Mouse (Mus musculus): ENCODE measurements at regions not wholly inside any gene's neighbourhood (a gene's known extent, or its start where the extent isn't known, plus 50 kb on each side); places are given as distances from the start of the nearest gene placed in this dataset.
"Not testable (repeated sequence)": the region's sequence is repeated elsewhere in the genome, so short reads cannot be mapped to it uniquely, and the experiment has no call there.

GRCm38 (mm10) chr12:29433936-29434335, 94.2 kb upstream of the Myt1l start:
- Histone ChIP-seq H3K4me3 (replicated peaks) (no peak overlapping the region), H3K27me3 (no peaks in the 10 kb centered on the region), H3K36me3 (no peaks in the 10 kb centered on the region), H3K9ac (no peak overlapping the region), H3K4me2 (no peak overlapping the region), H3K9me3 (replicated peaks) (no peaks in the 10 kb centered on the region), H3K27ac (no peak overlapping the region), H3K4me1 (replicated peaks) (no peaks in the 10 kb centered on the region)
- no peak for DNase-seq
- no peak for ATAC-seq (ENCODE audit: low read depth)
- 72% methylated on average over 3 of the region's 3 CpGs for WGBS (ENCODE audit: insufficient replicate concordance)

- no peak overlapping the region for H3K9ac ChIP-seq
- H3K4me2 ChIP-seq: no peak overlapping the region
- no peaks in the 10 kb centered on the region for H3K36me3 ChIP-seq
- ATAC-seq (ENCODE audit: low read depth) (no peak), DNase-seq (no peak)
- 68% methylated on average over 11 of the region's 11 CpGs for WGBS (ENCODE audit: insufficient replicate concordance)
- H3K4me3 ChIP-seq (replicated peaks): no peak overlapping the region
- H3K27ac ChIP-seq: no peak overlapping the region
- no peaks in the 10 kb centered on the region for H3K9me3 ChIP-seq (replicated peaks)
- H3K27me3 ChIP-seq: no peaks in the 10 kb centered on the region
- no peaks in the 10 kb centered on the region for H3K4me1 ChIP-seq (replicated peaks)
These were observed 88.7 kb upstream of the Myt1l start for GRCm38 (mm10) chr12:29439343-29440019.

DNA sequence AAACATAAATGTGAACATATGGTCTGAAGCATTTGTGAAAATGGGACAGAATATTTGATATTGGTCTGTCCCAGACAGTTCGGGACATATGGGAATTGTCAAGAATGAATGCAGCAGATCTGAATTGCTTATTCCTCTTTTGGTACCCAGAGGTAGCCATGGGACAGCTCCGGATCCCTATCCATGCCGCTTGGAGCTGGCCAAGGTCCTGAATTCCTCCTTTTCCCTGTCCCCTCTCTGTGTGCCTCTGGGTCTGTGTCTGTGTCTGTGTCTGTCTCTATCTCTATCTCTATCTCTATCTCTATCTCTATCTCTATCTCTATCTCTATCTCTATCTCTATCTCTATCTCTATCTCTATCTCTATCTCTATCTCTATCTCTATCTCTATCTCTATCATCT, 63.0 kb upstream of the Myt1l start:
- not testable (repeated sequence) for H3K36me3 ChIP-seq; H3K4me2 ChIP-seq; H3K9ac ChIP-seq; H3K9me3 ChIP-seq (replicated peaks); DNase-seq; ATAC-seq (ENCODE audit: low read depth); H3K4me1 ChIP-seq (replicated peaks); H3K27ac ChIP-seq; H3K27me3 ChIP-seq; H3K4me3 ChIP-seq (replicated peaks)
- WGBS (ENCODE audit: insufficient replicate concordance): 17% methylated on average over 3 of the region's 3 CpGs

Data from liver, embryonic 13.5 days (tissue).